Mouse (Mus musculus): Measurements from ENCODE around the gene Flt1. TPM values are rescaled to one million over a fixed set of nuclear protein-coding genes. Genes with fewer than 3 reads are reported as not detected.
A peak's percentile ranks its signal among the peaks of the same experiment; 100 is the strongest.

Flt1 gene
- total and polyA plus RNA-seq, 3 experiments = 20.5 to 88.3 (median 82.1) TPM

GRCm38 (mm10) chr5:147758640-147759319 lies 33.0 kb upstream of the Flt1 start:
- intact Hi-C loops (cut with DNase I) = loop anchor here (5.0 kb wide), 1 partner anchor 89 kb away; no protein-coding TSS in a partner anchor
- H3K4me1 ChIP-seq (ENCODE audit: control insufficient read depth, insufficient read depth, low read length) = peaks cover 2% of the 10 kb centered on the region
- H3K9ac ChIP-seq (ENCODE audit: low read depth, low read length) = no peak overlapping the region
- no peak for DNase-seq
- H3K27me3 ChIP-seq (ENCODE audit: control insufficient read depth, insufficient read depth, low read length) = no peaks in the 10 kb centered on the region
- no peaks in the 10 kb centered on the region for H3K36me3 ChIP-seq (ENCODE audit: control insufficient read depth, insufficient read depth, low read length)
- H3K27ac ChIP-seq = peak overlapping the region; percentile 60
- no peak for TF ChIP-seq EP300 (IDR thresholded peaks at IDR 0.05; ENCODE audit: insufficient read depth, low read depth, low read length)
- no peak for TF ChIP-seq POLR2A (IDR thresholded peaks at IDR 0.05; ENCODE audit: insufficient read depth, low read depth, low read length)
- no peak for TF ChIP-seq CTCF (IDR thresholded peaks at IDR 0.05)
- no peaks in the 10 kb centered on the region for H3K79me2 ChIP-seq (replicated peaks; ENCODE audit: control insufficient read depth, insufficient read depth, low read length)
- H3K4me3 ChIP-seq = peak overlapping the region; percentile 43
- WGBS = 50% methylated on average over 9 of the region's 9 CpGs

- Histone ChIP-seq H3K36me3 (ENCODE audit: control insufficient read depth, insufficient read depth, low read length) (no peaks in the 10 kb centered on the region), H3K79me2 (replicated peaks; ENCODE audit: control insufficient read depth, insufficient read depth, low read length) (no peaks in the 10 kb centered on the region), H3K4me3 (peak overlapping the region; percentile 43), H3K27ac (peak overlapping the region; percentile 60), H3K27me3 (ENCODE audit: control insufficient read depth, insufficient read depth, low read length) (no peaks in the 10 kb centered on the region), H3K9ac (ENCODE audit: low read depth, low read length) (no peak overlapping the region), H3K4me1 (ENCODE audit: control insufficient read depth, insufficient read depth, low read length) (peaks cover 2% of the 10 kb centered on the region)
- TF ChIP-seq CTCF (IDR thresholded peaks at IDR 0.05) (peak; percentile 59), EP300 (IDR thresholded peaks at IDR 0.05; ENCODE audit: insufficient read depth, low read depth, low read length) (no peak), POLR2A (IDR thresholded peaks at IDR 0.05; ENCODE audit: insufficient read depth, low read depth, low read length) (0 out of 2 replicates have a peak, but pooled peaks have one; percentile 32)
- 41% methylated on average over 12 of the region's 12 CpGs for WGBS
- peak; percentile 59 to 65 for DNase-seq
- intact Hi-C loops (cut with DNase I) = loop anchor here (5.0 kb wide), 1 partner anchor 89 kb away; no protein-coding TSS in a partner anchor
These were observed 32.2 kb upstream of the Flt1 start for GRCm38 (mm10) chr5:147757832-147758587.

- peak overlapping the region; percentile 36 for H3K4me3 ChIP-seq
- intact Hi-C loops (cut with DNase I) = loop anchor here (2.0 to 5.0 kb wide), 2 partner anchors 94 to 171 kb away; no protein-coding TSS in a partner anchor
- peaks cover 5% of the 10 kb centered on the region for H3K4me1 ChIP-seq (ENCODE audit: control insufficient read depth, insufficient read depth, low read length)
- H3K9ac ChIP-seq (ENCODE audit: low read depth, low read length) = no peak overlapping the region
- H3K36me3 ChIP-seq (ENCODE audit: control insufficient read depth, insufficient read depth, low read length) = no peaks in the 10 kb centered on the region
- H3K79me2 ChIP-seq (replicated peaks; ENCODE audit: control insufficient read depth, insufficient read depth, low read length) = no peaks in the 10 kb centered on the region
- peak; percentile 68 for DNase-seq
- TF ChIP-seq CTCF (IDR thresholded peaks at IDR 0.05) (no peak), EP300 (IDR thresholded peaks at IDR 0.05; ENCODE audit: insufficient read depth, low read depth, low read length) (peak; percentile 77), POLR2A (IDR thresholded peaks at IDR 0.05; ENCODE audit: insufficient read depth, low read depth, low read length) (no peak)
- no peaks in the 10 kb centered on the region; the same call in 1 of the 2 replicates for H3K27me3 ChIP-seq (ENCODE audit: control insufficient read depth, insufficient read depth, low read length)
- 7% methylated on average over 25 of the region's 25 CpGs for WGBS
- peak overlapping the region; percentile 63 for H3K27ac ChIP-seq
These were observed 27.1 kb upstream of the Flt1 start for GRCm38 (mm10) chr5:147752914-147753341.

- Histone ChIP-seq H3K27ac (peak overlapping the region; percentile 76), H3K79me2 (replicated peaks; ENCODE audit: control insufficient read depth, insufficient read depth, low read length) (no peaks in the 10 kb centered on the region), H3K9ac (ENCODE audit: low read depth, low read length) (no peak overlapping the region), H3K4me3 (no peak overlapping the region), H3K27me3 (ENCODE audit: control insufficient read depth, insufficient read depth, low read length) (no peaks in the 10 kb centered on the region; the same call in 1 of the 2 replicates), H3K4me1 (ENCODE audit: control insufficient read depth, insufficient read depth, low read length) (peaks cover 5% of the 10 kb centered on the region), H3K36me3 (ENCODE audit: control insufficient read depth, insufficient read depth, low read length) (peaks cover 2% of the 10 kb centered on the region; the same call in 1 of the 2 replicates)
- intact Hi-C loops (cut with DNase I) = loop anchor here (1.0 to 5.0 kb wide), 3 partner anchors 25 to 169 kb away; partner anchors contain the start of gene Flt1
- TF ChIP-seq POLR2A (IDR thresholded peaks at IDR 0.05; ENCODE audit: insufficient read depth, low read depth, low read length) (0 out of 2 replicates have a peak, but pooled peaks have one; percentile 23), EP300 (IDR thresholded peaks at IDR 0.05; ENCODE audit: insufficient read depth, low read depth, low read length) (peak; percentile 84), CTCF (IDR thresholded peaks at IDR 0.05) (no peak)
- DNase-seq = peak; percentile 77 to 89
- WGBS = 1% methylated on average over 28 of the region's 28 CpGs
These were observed 25.9 kb upstream of the Flt1 start for GRCm38 (mm10) chr5:147751673-147752130.

- no peaks in the 10 kb centered on the region; the same call in 1 of the 2 replicates for H3K27me3 ChIP-seq (ENCODE audit: control insufficient read depth, insufficient read depth, low read length)
These were observed 24.2 kb upstream of the Flt1 start for GRCm38 (mm10) chr5:147749972-147750371.

More at GRCm38 (mm10) chr5:147749972-147750371, 24.2 kb upstream of the Flt1 start:
- Histone ChIP-seq H3K4me1 (ENCODE audit: control insufficient read depth, insufficient read depth, low read length) (peaks cover 5% of the 10 kb centered on the region), H3K79me2 (replicated peaks; ENCODE audit: control insufficient read depth, insufficient read depth, low read length) (no peaks in the 10 kb centered on the region), H3K27ac (no peak overlapping the region), H3K4me3 (no peak overlapping the region), H3K9ac (ENCODE audit: low read depth, low read length) (no peak overlapping the region), H3K36me3 (ENCODE audit: control insufficient read depth, insufficient read depth, low read length) (peaks cover 2% of the 10 kb centered on the region; the same call in 1 of the 2 replicates)
- DNase-seq = no peak
- TF ChIP-seq POLR2A (IDR thresholded peaks at IDR 0.05; ENCODE audit: insufficient read depth, low read depth, low read length) = no peak
- no peak for TF ChIP-seq CTCF (IDR thresholded peaks at IDR 0.05)
- no peak for TF ChIP-seq EP300 (IDR thresholded peaks at IDR 0.05; ENCODE audit: insufficient read depth, low read depth, low read length)
- WGBS = 60% methylated on average over 5 of the region's 5 CpGs
- intact Hi-C loops (cut with DNase I) = loop anchor here (5.0 kb wide), 1 partner anchor 168 kb away; no protein-coding TSS in a partner anchor

All from heart, adult 2 months (tissue).